Mouse (Mus musculus): ENCODE measurements around the gene Cd28. TPM values are rescaled to one million over a fixed set of nuclear protein-coding genes. Genes with fewer than 3 reads are reported as not detected.

Cd28 gene
- polyA plus RNA-seq, 1 experiment, result 0.45 TPM

- WGBS, result 87% methylated on average over 3 of the region's 3 CpGs
- H3K4me1 ChIP-seq (ENCODE audit: control insufficient read depth, insufficient read depth, low read length), result no peaks in the 10 kb centered on the region; the same call in 1 of the 2 replicates
- no peak overlapping the region for H3K27ac ChIP-seq (ENCODE audit: control insufficient read depth, insufficient read depth, low read depth, low read length, poor library complexity)
- TF ChIP-seq CTCF (IDR thresholded peaks at IDR 0.05; ENCODE audit: control insufficient read depth, insufficient read depth, low read length) (no peak), POLR2A (IDR thresholded peaks at IDR 0.05; ENCODE audit: borderline replicate concordance, control insufficient read depth, low read depth, low read length) (no peak)
- no peak overlapping the region for H3K4me3 ChIP-seq (replicated peaks; ENCODE audit: control insufficient read depth, low read depth, low read length)
Observed at GRCm38 (mm10) chr1:60795677-60796205, 79.1 kb downstream of the Cd28 start.

GRCm38 (mm10) chr1:60799795-60800345, 83.3 kb downstream of the Cd28 start:
- H3K4me3 ChIP-seq (replicated peaks; ENCODE audit: control insufficient read depth, low read depth, low read length), result no peak overlapping the region
- TF ChIP-seq POLR2A (IDR thresholded peaks at IDR 0.05; ENCODE audit: borderline replicate concordance, control insufficient read depth, low read depth, low read length) (no peak), CTCF (IDR thresholded peaks at IDR 0.05; ENCODE audit: control insufficient read depth, insufficient read depth, low read length) (no peak)
- no peak overlapping the region for H3K27ac ChIP-seq (ENCODE audit: control insufficient read depth, insufficient read depth, low read depth, low read length, poor library complexity)
- WGBS, result 46% methylated on average over 1 of the region's 1 CpGs
- H3K4me1 ChIP-seq (ENCODE audit: control insufficient read depth, insufficient read depth, low read length), result peaks cover 4% of the 10 kb centered on the region; the same call in 1 of the 2 replicates

- Histone ChIP-seq H3K4me3 (replicated peaks; ENCODE audit: control insufficient read depth, low read depth, low read length) (no peak overlapping the region), H3K27ac (ENCODE audit: control insufficient read depth, insufficient read depth, low read depth, low read length, poor library complexity) (no peak overlapping the region), H3K4me1 (ENCODE audit: control insufficient read depth, insufficient read depth, low read length) (peaks cover 4% of the 10 kb centered on the region; the same call in 1 of the 2 replicates)
- no peak for TF ChIP-seq CTCF (IDR thresholded peaks at IDR 0.05; ENCODE audit: control insufficient read depth, insufficient read depth, low read length)
- no peak for TF ChIP-seq POLR2A (IDR thresholded peaks at IDR 0.05; ENCODE audit: borderline replicate concordance, control insufficient read depth, low read depth, low read length)
- 72% methylated on average over 4 of the region's 4 CpGs for WGBS
Observed at GRCm38 (mm10) chr1:60801210-60801671, 84.6 kb downstream of the Cd28 start.

GRCm38 (mm10) chr1:60803128-60803824, 86.7 kb downstream of the Cd28 start:
- peaks cover 4% of the 10 kb centered on the region; the same call in 1 of the 2 replicates for H3K4me1 ChIP-seq (ENCODE audit: control insufficient read depth, insufficient read depth, low read length)
- 59% methylated on average over 4 of the region's 4 CpGs for WGBS
- no peak overlapping the region for H3K27ac ChIP-seq (ENCODE audit: control insufficient read depth, insufficient read depth, low read depth, low read length, poor library complexity)
- TF ChIP-seq POLR2A (IDR thresholded peaks at IDR 0.05; ENCODE audit: borderline replicate concordance, control insufficient read depth, low read depth, low read length) (no peak), CTCF (IDR thresholded peaks at IDR 0.05; ENCODE audit: control insufficient read depth, insufficient read depth, low read length) (no peak)
- no peak overlapping the region for H3K4me3 ChIP-seq (replicated peaks; ENCODE audit: control insufficient read depth, low read depth, low read length)

- WGBS, result 32% methylated on average over 6 of the region's 6 CpGs
- Histone ChIP-seq H3K4me1 (ENCODE audit: control insufficient read depth, insufficient read depth, low read length) (peaks cover 4% of the 10 kb centered on the region; the same call in 1 of the 2 replicates), H3K27ac (ENCODE audit: control insufficient read depth, insufficient read depth, low read depth, low read length, poor library complexity) (peak overlapping the region; percentile 4; the same call in 1 of the 2 replicates), H3K4me3 (replicated peaks; ENCODE audit: control insufficient read depth, low read depth, low read length) (no peak overlapping the region)
- TF ChIP-seq POLR2A (IDR thresholded peaks at IDR 0.05; ENCODE audit: borderline replicate concordance, control insufficient read depth, low read depth, low read length) (no peak), CTCF (IDR thresholded peaks at IDR 0.05; ENCODE audit: control insufficient read depth, insufficient read depth, low read length) (no peak)
Observed at GRCm38 (mm10) chr1:60803825-60804696, 87.5 kb downstream of the Cd28 start.

- TF ChIP-seq CTCF (IDR thresholded peaks at IDR 0.05; ENCODE audit: control insufficient read depth, insufficient read depth, low read length) (no peak), POLR2A (IDR thresholded peaks at IDR 0.05; ENCODE audit: borderline replicate concordance, control insufficient read depth, low read depth, low read length) (no peak)
- no peak overlapping the region for H3K27ac ChIP-seq (ENCODE audit: control insufficient read depth, insufficient read depth, low read depth, low read length, poor library complexity)
- no peak overlapping the region for H3K4me3 ChIP-seq (replicated peaks; ENCODE audit: control insufficient read depth, low read depth, low read length)
- WGBS, result 61% methylated on average over 1 of the region's 1 CpGs
- H3K4me1 ChIP-seq (ENCODE audit: control insufficient read depth, insufficient read depth, low read length), result peaks cover 4% of the 10 kb centered on the region; the same call in 1 of the 2 replicates
Observed at GRCm38 (mm10) chr1:60805178-60805577, 88.6 kb downstream of the Cd28 start.

- Histone ChIP-seq H3K4me1 (ENCODE audit: control insufficient read depth, insufficient read depth, low read length) (peaks cover 7% of the 10 kb centered on the region), H3K27ac (ENCODE audit: control insufficient read depth, insufficient read depth, low read depth, low read length, poor library complexity) (no peak overlapping the region), H3K4me3 (replicated peaks; ENCODE audit: control insufficient read depth, low read depth, low read length) (no peak overlapping the region)
- TF ChIP-seq POLR2A (IDR thresholded peaks at IDR 0.05; ENCODE audit: borderline replicate concordance, control insufficient read depth, low read depth, low read length) (no peak), CTCF (IDR thresholded peaks at IDR 0.05; ENCODE audit: control insufficient read depth, insufficient read depth, low read length) (no peak)
- WGBS, result 90% methylated on average over 1 of the region's 1 CpGs
Observed at GRCm38 (mm10) chr1:60807748-60808147, 91.1 kb downstream of the Cd28 start.

Measured in bone marrow, adult 2 months (tissue).